Mouse (Mus musculus): ENCODE measurements around the gene Rps21.

DNA sequence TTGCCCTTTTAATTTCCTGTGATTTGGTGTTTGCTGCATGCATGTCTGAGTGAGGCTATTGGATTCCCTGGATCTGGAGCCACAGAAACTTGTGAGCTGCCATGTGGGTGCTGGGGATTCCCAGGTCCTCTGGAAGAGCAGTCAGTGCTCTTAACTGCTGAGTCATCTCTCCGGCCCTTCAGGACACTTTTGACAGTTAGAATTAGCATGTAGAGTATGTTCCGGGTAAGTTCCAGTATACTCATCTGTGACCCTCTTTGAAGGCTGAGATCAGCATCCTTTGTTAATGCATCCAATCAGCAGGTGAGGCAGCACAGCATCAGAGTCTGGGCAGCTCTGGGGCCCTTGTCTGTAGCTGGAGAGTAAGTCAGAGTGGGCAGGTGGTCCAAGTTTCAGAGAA is 43.1 kb downstream of the Rps21 start:
- TF ChIP-seq POLR2A (IDR thresholded peaks at IDR 0.05; ENCODE audit: extremely low read depth, insufficient read depth, low read length), result no peak
- TF ChIP-seq CTCF (IDR thresholded peaks at IDR 0.05; ENCODE audit: low read depth, low read length), result no peak
